Mouse (Mus musculus): ENCODE data around the gene Tmem212. TPM values are rescaled to one million over a fixed set of nuclear protein-coding genes. Genes with fewer than 3 reads are reported as not detected.
A peak's percentile ranks its signal among the peaks of the same experiment; 100 is the strongest.
"Not testable (repeated sequence)": the region's sequence is repeated elsewhere in the genome, so short reads cannot be mapped to it uniquely, and the experiment has no call there.

Gene Tmem212
- total RNA-seq (2022), result 1 to 10 TPM in 3 of 4 experiments, not detected in 1; 1.5 to 2.6 (median 2.4) TPM

DNA sequence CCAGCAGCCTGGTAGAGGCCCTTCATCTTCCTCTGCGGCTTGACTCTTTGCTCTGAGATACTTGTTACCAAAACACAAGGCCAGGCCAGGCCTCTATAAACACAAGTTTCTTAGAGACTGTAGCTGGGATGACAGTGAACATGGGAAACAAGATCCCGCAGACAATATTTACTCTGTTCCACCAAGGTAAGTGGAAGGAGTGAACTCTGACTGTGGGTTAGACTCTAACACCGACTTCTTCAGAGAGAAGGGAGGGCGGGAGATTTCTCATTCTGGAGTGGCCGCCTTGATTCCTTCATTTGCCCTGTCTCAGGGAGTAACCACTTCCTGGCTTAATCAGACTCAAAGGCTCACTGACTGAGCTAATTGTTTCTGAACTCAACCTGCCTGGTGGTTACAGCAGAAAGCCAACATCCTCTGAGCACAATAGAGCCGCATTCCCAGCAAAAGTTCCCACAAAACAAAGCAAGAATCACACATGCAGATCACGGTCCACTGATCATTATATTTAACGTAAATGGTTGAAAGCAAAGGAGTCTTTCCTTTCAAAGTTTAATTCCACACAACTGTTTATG lies at the start of gene Tmem212:
Gene Tmem212 (minus strand): TSS at position 51 of the 575 bp plus-strand sequence.
- DNase-seq (ENCODE audit: low spot score in 2 of 2), result no peak

DNA sequence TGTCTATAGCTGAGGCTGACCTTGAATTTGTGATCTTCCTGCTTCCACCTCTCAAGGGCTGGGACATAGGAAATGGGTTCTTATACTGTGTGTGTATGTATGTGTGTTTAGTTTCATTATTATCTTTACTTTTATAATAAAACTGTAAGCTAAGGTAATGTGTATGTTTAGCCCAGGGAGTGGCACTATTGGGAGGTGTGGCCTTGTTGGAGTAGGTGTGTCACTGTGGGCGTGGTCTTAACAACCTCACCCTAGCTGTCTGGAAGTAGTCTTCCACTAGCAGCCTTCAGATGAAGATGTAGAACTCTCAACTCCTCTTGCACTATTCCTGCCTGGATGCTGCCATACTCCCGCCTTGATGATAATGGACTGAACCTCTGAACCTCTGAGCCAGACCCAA lies 49.2 kb upstream of the Tmem212 start:
- DNase-seq (ENCODE audit: low spot score in 2 of 2), result not testable (repeated sequence)

DNA sequence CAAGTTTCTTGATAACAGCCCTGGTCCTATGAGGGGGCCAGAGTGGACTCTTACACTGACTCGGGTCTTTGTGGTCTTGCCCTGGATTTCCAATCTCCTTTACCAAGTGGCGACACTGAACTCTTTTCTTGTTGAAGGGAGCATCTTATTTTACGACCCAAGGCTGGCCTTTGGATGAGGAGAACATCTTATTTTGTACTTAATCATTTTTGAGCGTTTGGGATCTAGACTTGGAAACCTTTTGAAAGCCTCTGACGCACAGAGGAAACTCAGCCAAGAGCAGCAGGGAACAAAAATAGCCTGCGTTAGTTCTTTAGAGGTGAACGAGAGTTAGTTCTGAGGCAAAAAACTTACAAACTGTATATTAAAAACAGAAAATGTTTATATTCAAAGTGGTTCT lies 46.8 kb upstream of the Tmem212 start:
- no peak for DNase-seq (ENCODE audit: low spot score in 2 of 2)

DNA sequence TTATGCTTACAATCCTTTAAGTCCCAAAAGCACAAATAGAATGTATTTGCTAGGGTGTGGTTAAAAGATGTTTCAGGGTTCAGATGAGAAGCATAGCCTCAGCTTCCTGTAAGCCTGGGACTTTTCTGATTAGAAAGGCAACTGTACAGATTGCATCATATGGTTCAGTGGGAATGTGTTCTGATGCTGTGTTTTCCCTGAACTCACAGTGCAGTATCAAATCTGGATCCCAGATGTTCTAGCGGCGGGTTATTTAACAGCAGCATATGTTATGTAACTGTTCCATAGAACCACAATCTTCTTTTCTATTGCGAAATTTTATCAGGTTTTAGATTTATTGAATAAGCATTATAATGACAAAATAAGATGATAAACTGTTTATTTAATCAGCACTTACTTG lies 45.5 kb upstream of the Tmem212 start:
- no peak for DNase-seq (ENCODE audit: low spot score in 2 of 2)

DNA sequence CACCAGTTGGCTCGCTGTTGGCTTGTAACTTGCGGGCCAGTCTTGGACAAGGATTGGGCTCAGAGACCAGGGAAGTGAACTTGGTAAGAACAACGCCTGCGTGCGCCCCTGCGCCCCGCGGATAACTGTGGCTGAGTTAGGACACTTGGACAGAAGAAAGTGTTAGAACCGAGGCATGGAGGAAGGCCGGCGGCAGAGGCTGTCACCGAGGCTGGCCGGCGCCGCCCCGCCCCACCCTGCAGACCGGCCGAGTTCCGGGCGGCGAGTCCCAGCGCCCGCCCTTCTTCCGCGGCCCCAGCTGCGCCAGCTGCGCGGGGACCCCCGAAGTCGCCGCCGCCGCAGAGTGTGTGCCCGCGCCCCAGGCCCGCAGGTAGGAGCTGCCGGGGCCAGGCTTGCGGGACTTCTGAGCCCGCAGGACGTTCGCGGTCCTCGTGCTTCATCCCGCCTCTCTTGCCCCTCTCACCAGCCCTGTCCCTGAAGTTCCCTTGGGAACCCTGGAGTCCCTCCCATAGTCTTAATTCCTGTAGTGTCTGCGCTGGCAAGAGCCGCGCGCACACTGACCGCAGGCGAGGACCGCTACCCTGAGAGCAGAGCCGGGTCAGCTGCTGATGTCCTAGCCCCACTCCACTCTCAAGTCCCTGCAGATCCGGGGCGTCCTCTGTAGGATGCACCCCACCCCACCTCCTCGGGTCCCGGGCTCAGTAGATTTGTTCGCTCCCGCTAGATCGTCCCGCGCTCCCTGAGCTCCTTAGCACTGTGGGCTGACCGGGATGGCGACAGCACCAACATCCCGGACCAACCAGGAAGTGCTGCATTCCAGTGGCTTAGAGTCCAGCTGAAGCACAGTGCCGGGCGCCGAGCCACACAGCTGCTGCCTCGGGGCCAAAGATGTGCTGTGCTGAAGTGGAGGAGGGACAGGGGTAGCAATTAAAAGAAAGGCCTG lies 42.5 kb upstream of the Tmem212 start, which contains the start of gene Pld1:
Gene Pld1 (plus strand): TSS at position 315 of the 943 bp plus-strand sequence.
- peak; percentile 36 to 55 for DNase-seq (ENCODE audit: low spot score in 2 of 2)

DNA sequence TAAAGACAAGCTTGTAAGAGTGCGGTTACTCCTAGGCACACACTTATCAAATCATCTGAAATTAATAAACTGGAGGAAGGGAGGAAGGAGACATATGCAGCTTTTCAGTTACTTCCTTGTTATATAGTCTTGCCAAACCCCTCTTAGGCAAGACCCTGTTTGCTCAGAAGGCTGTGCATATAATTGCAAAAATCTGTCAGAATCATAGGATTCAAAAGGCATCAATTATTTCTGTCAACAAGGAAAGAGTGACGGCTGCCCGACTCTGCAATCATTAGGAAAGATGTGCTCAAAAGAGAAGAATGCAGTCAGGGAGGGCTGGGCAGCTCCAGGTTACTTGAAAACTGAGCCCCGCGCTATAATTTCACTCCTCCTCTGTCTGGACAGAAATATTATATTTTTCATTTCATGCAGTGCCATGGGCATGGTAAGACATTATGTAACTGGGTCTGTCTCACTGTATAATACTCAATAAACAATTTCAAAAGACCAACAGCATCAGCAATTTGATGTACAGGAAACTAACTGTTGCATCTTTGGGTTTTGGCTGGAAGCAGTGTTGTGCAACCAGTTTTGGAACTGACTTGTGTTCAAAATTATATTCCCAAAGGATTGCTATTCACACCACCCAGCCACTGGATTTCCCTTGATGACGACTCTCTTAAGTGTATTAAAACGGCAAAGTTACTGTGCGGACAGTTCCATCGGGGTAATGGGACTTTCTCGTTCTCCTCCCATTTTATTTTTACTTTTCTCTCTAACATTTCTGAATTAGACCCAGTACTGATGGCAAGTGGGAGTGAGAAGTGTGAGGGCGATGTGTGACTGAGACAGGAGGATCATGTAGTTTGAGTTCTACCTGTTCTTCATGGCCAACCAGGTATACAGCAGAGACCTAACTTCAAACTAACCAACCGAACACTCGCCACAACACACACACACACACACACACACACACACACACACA lies 41.3 kb upstream of the Tmem212 start:
- no peak for DNase-seq (ENCODE audit: low spot score in 2 of 2)

DNA sequence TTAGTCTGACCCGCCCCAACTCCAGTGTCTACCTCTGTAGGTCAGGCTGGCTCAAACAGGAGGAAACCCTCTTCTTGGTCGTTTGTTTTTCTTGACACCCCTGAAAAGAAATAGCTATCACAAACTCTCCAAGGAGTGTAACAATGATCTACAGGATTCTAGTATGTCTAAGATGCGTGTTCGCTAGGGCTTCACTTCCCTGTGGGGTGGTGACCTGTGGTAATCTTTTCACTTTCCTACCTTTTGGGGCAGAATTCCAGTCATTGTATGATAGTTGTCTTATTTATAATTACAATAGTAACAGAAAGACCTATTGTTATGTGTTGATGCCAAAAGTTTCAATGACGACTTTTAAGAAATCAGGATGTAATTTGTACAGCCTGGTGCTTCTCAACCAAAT lies 40.6 kb upstream of the Tmem212 start:
- no peak for DNase-seq (ENCODE audit: low spot score in 2 of 2)

DNA sequence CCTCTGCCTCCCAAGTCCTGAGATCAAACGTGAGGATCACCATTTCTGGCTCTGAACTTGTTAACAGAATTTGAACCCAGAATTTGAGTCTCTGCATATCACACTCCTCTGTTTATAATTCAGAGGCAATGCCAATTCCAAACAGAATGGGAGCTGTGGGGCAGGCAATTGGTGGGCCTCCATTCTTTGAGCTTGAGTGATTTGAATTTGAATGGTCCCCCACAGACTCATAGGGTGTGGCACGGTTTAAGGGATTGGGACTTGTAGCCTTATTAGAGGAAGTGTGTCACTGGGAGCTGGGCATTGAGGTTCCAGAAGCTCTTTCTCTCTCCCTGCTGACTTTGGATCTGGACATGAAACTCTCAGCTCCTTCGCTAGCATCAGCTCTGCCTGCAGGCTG lies 39.5 kb upstream of the Tmem212 start:
- no peak for DNase-seq (ENCODE audit: low spot score in 2 of 2)

DNA sequence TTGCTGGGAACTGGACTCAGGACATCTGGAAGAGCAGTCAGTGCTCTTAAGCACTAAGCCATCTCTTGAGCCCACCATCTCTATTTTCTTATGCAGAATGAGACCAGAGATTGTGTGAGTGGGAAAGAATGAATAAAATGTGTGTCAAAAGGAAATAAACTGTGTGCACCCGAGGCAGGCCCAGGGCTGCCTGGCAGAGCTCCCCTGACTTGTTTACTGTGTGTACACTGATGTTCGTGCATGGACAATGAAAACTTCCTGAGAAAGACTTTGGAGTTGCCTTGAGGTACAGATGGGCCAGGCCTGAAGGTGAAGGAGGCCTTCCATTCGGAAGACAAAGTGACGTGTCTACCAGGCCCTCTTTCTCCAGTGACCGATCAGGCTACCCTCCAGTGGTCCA lies 36.2 kb upstream of the Tmem212 start:
- no peak for DNase-seq (ENCODE audit: low spot score in 2 of 2)

DNA sequence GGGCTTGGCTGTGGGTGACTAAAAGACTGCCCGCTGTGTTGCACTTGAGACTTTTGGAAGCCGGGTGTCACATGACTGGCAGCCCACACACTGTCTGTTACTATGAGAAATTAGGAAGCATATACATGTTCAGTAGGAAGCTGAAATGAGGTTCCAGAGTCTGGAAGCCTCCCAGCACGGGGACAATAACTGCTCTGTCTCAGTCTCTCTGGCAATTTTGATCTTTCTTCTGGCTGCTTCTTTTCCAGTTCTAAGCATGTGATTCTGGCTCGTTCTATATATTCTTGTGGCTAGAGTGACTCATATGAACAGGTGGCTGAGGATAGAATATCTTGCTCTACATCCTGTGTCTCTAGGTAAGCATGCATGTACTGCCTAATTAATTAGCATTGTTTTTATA lies 33.1 kb upstream of the Tmem212 start:
- DNase-seq (ENCODE audit: low spot score in 2 of 2), result peak in 1 of 2 experiments; percentile 34

DNA sequence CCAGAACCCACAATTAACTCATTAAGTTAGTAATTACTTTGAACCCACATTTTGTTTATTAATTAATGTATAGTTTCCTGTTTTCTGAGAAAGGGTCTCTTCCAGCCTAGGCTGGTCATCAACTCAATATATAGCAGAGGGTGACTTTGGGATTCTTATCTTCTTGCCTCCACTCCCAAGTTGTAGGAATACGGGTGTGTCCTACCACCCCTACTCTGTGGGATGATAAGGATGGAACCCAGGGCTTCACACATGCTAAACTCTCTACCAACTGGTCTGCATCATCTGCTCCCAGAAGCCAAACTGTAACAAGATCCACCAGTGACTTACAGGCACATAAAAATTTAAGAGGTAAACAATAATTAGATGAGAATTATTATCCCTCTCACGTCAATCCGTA lies 27.9 kb upstream of the Tmem212 start:
- no peak for DNase-seq (ENCODE audit: low spot score in 2 of 2)

DNA sequence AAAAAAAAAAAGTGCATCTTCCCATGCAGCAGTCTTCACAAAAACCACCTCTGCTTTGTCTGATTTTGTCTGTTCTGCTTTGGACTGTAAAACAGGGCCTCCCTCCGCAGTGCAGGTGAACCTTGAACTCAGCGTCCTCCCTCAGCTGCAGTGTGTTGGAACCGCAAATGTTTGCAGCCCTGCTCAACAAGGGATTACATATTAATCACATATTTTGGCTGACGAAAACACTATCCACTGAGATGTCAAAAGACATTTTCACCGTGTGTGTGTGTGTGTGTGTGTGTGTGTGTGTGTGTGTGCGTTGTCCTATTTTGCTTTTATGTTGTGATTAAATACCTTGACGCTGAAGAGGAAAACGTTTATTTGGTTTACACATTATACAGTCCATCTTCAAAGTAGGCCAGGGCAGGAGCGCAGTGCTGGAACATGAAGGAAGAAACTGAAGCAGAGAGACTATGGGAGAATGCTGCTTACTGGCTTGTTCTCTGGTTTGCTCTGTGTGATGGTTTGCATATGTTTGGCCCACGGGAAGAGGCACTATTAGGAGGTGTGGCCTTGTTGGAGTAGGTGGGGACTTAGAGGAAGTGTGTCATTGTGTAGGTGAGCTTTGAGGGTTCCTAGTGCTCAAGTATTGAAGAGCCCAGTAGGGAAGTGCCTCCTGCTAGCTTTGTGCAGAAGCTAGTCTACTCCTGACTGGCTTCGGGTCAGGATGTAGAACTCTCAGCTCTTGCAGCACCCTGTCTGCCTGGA lies 25.3 kb upstream of the Tmem212 start:
- DNase-seq (ENCODE audit: low spot score in 2 of 2), result no peak

DNA sequence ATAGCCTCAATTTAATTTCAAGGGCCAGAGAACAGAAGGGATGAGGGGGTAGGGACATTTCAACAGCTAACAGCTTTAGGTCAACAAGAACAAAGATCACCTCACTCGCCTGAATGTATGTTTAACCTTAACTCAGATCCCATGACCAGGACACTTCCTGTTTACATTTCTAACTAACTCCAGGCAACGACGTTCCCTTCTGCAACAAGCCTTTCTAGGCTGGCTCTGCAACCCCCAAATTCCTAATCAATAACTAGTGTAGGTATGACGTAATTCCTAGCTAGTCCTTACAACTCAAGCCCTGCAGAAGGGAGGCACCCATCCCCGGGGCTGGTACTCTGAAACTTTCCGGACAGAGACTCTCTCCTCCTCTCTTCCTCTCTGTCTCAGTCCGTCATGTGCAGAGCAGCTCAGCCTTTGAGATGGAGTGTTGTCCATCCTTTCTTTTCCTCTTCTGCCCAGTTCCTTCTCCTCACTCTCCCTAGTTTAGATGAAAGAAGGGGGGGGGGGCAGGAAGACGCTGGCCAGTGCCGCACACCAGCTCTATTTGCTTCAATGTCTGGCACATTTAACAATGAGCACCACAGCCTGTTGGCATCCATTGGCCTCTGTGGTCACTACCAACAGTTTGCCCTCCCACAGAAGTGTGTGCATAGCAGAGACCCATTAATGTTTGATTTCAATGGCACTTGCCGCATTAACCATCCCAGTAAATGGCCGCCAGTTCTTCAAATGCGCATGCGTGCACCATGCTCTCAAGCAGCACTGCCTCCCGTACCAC lies 22.7 kb upstream of the Tmem212 start:
- DNase-seq (ENCODE audit: low spot score in 2 of 2), result no peak

DNA sequence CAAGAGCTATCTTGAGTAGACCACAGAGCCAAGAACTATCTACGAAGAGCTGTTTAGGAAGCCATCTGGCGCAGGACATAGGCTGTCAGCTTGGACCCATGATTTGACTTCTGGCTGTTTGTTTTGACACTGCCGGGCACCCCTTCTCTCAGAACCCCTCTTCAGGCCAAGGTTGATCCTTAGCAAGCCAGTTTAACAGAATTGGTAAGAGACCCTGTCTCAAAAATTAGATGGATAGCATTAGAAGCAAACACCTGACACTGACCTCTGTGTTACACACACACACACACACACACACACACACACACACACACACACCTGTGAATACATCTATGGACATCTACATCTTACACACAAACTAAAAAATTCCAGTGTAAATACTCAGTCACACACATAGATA lies 12.8 kb upstream of the Tmem212 start:
- no peak for DNase-seq (ENCODE audit: low spot score in 2 of 2)

DNA sequence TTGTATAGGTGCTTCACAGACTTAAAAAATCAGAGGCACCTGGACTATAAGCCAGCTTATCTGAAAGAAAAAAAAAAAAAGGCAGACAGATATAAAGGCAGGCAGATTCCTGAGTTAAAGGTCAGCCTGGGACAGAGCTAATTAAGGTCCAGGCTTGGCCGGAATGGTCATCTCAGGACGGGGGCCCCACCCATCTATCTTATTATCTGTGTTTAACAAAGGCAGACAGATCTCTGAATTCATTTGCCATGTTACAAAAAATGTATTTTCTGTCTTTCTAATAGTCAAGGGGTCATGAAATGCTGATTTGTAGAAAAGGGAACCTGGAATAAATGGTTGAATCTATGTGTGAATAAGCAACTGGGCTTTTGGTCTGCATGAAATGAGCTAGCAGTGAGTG lies 12.1 kb upstream of the Tmem212 start:
- DNase-seq (ENCODE audit: low spot score in 2 of 2), result no peak

DNA sequence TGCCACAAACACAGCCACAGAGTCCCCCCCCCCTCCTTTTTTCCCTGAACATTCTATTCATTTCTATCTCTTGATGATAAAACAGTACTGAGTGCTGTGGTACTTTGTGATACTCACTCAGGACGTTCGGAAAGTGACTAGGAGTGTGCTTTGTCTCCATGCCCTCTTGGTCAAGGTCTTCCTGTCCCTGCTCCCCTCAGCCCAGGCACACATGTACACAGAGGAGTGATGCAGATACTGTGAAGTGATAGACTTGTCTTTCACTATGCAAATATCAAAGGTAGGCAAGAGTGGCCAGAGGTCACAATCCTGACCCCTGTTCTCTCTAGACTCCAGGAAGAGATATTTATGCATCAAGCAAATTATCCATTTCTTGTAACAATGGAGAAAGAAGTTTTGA lies 11.1 kb upstream of the Tmem212 start:
- no peak for DNase-seq (ENCODE audit: low spot score in 2 of 2)

DNA sequence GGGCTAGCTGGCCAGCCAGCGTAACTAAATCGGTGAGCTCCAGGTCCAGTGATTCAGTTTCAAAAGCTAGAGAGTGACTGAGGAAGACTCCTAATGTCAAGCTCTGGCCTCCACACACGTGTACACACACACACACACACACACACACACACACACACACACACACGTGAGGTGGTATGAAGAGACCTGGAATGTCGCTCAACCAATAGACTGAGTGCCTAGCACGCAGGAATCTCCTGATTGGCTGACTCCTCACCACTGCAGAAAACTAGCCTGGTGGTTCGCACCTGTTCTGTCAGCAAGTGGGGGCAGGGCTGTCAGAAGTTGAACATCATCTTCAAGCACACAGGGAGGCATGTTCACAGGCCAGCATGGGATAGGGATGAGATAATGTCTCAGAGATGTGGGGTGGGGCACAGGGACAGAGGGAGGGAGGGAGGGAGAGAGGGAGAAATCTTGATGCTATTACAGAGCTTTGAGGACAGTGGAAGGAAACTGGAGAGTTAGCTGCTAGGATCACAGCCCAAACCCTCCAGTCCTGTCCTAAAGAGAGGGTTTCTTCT lies 10.6 kb upstream of the Tmem212 start:
- no peak for DNase-seq (ENCODE audit: low spot score in 2 of 2)

DNA sequence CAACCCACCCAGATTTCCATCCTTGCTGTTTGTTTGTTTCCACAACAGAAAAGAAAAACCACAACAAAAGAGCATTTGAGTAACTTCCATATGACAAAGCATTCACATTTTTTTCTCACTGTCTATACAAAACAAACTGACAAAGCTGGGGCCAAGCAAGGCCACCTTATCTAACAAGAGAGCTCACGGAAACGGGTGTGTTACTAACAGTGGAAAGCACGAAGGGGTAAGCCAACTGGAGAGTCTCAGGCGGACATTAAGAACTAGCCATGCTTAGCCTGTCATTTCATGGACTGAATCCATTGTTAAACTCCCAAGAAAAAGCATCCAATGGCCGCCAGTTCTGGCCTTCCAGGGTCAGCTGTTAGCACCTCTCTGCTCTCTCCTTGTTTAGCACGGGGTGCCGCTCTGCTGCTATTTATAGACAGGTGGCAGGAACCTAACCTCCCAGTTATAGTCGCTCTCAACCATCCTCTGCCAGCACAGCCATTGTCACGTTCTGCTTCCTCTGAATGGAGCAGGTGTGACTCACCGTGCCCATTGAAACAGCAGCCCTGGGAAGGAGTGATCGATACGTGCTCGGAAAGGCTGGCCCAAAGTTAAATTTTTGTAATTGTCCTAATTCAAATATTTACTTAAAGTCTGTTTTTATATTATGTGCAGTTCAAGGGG lies 8.6 kb upstream of the Tmem212 start:
- no peak for DNase-seq (ENCODE audit: low spot score in 2 of 2)

DNA sequence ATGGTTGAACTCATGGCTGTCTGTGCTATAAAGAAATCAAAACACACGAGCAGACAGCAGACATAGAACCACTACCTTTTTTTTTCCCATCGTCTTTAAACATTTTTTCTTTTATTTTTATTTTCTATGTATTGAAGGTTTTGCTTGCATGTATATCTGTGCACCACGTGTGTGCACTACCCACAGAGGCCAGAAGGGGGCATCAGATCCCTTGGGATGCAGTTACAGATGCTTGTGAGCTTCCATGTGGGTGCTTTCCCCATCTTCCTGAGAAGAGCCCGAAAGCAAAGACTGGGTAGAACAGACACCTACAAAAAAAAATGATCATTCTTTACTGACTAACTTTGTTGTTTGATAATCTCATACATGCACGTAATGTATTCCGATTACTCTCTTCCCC lies 5.7 kb upstream of the Tmem212 start:
- DNase-seq (ENCODE audit: low spot score in 2 of 2), result no peak
